ENCODE assay signal across 21 mouse cellular contexts in the genomic region with DNA sequence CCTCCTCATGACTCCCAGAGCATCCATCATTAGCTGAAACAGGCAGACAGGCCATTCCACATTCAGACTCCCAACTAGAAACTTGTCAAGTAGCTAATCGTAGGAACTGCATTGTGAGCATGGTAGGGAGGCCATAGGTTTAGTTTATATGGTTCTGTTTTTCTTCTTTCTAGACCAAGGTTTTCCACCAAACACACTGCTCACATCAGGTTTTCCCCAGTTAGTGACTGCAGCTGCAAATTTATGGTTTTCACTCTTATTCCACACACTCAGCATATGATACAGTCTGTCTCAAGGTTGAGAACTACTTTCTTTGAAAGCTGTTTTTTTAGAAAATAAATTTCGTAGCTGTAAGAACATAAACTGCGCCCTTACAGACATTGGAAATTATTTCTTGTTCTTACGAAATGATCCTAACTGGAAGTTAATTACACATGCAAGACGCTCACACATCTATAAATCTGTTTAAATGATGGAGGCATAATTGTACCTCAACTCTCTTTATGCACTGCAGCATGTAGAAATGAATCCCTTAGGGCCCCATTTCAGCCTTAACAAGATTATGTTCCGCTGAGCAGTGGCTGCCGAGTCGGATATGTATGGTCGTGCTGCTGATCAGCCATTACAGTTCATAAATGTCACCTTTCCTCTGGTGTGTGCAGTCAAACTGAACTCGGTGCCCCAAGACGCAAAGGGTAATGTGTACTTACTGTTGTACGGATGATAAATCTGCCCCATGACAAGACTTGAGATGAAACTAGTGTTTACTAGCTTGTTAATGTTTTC. TPM values are rescaled to one million over a fixed set of nuclear protein-coding genes. Genes with fewer than 3 reads are reported as not detected.
DNase-seq lines count a peak whose midpoint lies in the region; ATAC-seq and TF ChIP-seq lines count a peak whose summit lies in the region.
"Had no signal": no experiment of that assay in that cellular context is flagged by ENCODE, and none has a peak within 500 bp of the region (broad histone marks: within the 10 kb centered on the region; RNA-seq: fewer than 3 reads in every experiment).

No protein-coding gene starts in this region.

- H3K9ac ChIP-seq in hindbrain, embryonic 11.5 days (ENCODE audit: low read depth, low read length), result no peak overlapping the region
- no peak overlapping the region for H3K9ac ChIP-seq in neural tube, embryonic 12.5 days
- H3K9ac ChIP-seq in limb, embryonic 14.5 days (ENCODE audit: low read depth, low read length, severe bottlenecking), result no peak overlapping the region; the same call in 1 of the 2 replicates
- H3K9ac ChIP-seq: embryonic facial prominence, embryonic 12.5 days; forebrain, embryonic 13.5 days; heart, embryonic 13.5 days; intestine, embryonic 15.5 days; liver, embryonic 12.5 days had no signal

- no peaks in the 10 kb centered on the region for H3K27me3 ChIP-seq in hindbrain, embryonic 11.5 days (ENCODE audit: control insufficient read depth, insufficient read depth, low read length)
- no peaks in the 10 kb centered on the region for H3K27me3 ChIP-seq in hindbrain, embryonic 10.5 days (ENCODE audit: insufficient read depth, poor library complexity, severe bottlenecking)
- no peaks in the 10 kb centered on the region for H3K27me3 ChIP-seq in neural tube, embryonic 12.5 days (replicated peaks)
- H3K27me3 ChIP-seq in limb, embryonic 14.5 days (ENCODE audit: control insufficient read depth, insufficient read depth, low read length), result no peaks in the 10 kb centered on the region
- H3K27me3 ChIP-seq: embryonic facial prominence, embryonic 12.5 days; forebrain, embryonic 13.5 days; heart, embryonic 13.5 days; intestine, embryonic 15.5 days; liver, embryonic 12.5 days had no signal

- H3K4me1 ChIP-seq in hindbrain, embryonic 11.5 days (replicated peaks; ENCODE audit: control insufficient read depth, insufficient read depth, low read length), result no peaks in the 10 kb centered on the region
- H3K4me1 ChIP-seq in hindbrain, embryonic 10.5 days (replicated peaks), result no peaks in the 10 kb centered on the region
- no peaks in the 10 kb centered on the region for H3K4me1 ChIP-seq in neural tube, embryonic 12.5 days
- peaks cover 3% of the 10 kb centered on the region; the same call in 1 of the 2 replicates for H3K4me1 ChIP-seq in limb, embryonic 14.5 days (ENCODE audit: control insufficient read depth, insufficient read depth, low read length)
- H3K4me1 ChIP-seq: embryonic facial prominence, embryonic 12.5 days; forebrain, embryonic 13.5 days; intestine, embryonic 15.5 days; liver, embryonic 12.5 days had no signal

- 86% methylated on average over 12 of the region's 12 CpGs for WGBS in hindbrain, embryonic 11.5 days
- WGBS in hindbrain, embryonic 10.5 days, result 92% methylated on average over 12 of the region's 12 CpGs
- 69% methylated on average over 12 of the region's 12 CpGs for WGBS in neural tube, embryonic 12.5 days
- WGBS in limb, embryonic 14.5 days, result 34% methylated on average over 12 of the region's 12 CpGs

- H3K27ac ChIP-seq in hindbrain, embryonic 11.5 days (ENCODE audit: low read depth, low read length), result no peak overlapping the region
- H3K27ac ChIP-seq in hindbrain, embryonic 10.5 days, result no peak overlapping the region
- no peak overlapping the region for H3K27ac ChIP-seq in neural tube, embryonic 12.5 days
- no peak overlapping the region for H3K27ac ChIP-seq in limb, embryonic 14.5 days (replicated peaks; ENCODE audit: low read depth, low read length)
- H3K27ac ChIP-seq: embryonic facial prominence, embryonic 12.5 days; forebrain, embryonic 13.5 days; heart, embryonic 13.5 days; intestine, embryonic 15.5 days; liver, embryonic 12.5 days had no signal

- DNase-seq in hindbrain, embryonic 11.5 days (ENCODE audit: low spot score), result no peak
- DNase-seq in hindbrain, embryonic 10.5 days (ENCODE audit: low spot score), result no peak
- no peak for DNase-seq in neural tube, embryonic 10.5 days (ENCODE audit: extremely low spot score, low spot score)
- DNase-seq in limb, embryonic 14.5 days (ENCODE audit: low spot score), result peak; percentile 57
- no peak for DNase-seq in gastrocnemius, adult 18-20 months (ENCODE audit: low spot score)
- DNase-seq: adrenal gland, postnatal 10 days; cerebellum, adult 11 months; cerebellum, postnatal 10 days; layer of hippocampus, postnatal 36 days; lung, adult 2 months; right cerebral cortex, adult 18-20 months had no signal

- H3K4me2 ChIP-seq in hindbrain, embryonic 11.5 days (replicated peaks; ENCODE audit: low read depth, low read length), result no peak overlapping the region
- no peak overlapping the region for H3K4me2 ChIP-seq in neural tube, embryonic 12.5 days (replicated peaks)
- no peak overlapping the region for H3K4me2 ChIP-seq in limb, embryonic 14.5 days (replicated peaks; ENCODE audit: low read depth, low read length, severe bottlenecking)
- H3K4me2 ChIP-seq: embryonic facial prominence, embryonic 12.5 days; forebrain, embryonic 13.5 days; heart, embryonic 13.5 days; intestine, embryonic 15.5 days; liver, embryonic 12.5 days had no signal

- no peak for TF ChIP-seq POLR2A in limb, embryonic 14.5 days (IDR thresholded peaks at IDR 0.05; ENCODE audit: borderline replicate concordance, extremely low read depth, insufficient read depth, insufficient read length)

- no peak overlapping the region for H3K4me3 ChIP-seq in hindbrain, embryonic 11.5 days (ENCODE audit: low read depth, low read length)
- no peak overlapping the region for H3K4me3 ChIP-seq in hindbrain, embryonic 10.5 days
- H3K4me3 ChIP-seq in neural tube, embryonic 12.5 days, result no peak overlapping the region
- no peak overlapping the region for H3K4me3 ChIP-seq in limb, embryonic 14.5 days (replicated peaks; ENCODE audit: low read length)
- H3K4me3 ChIP-seq: embryonic facial prominence, embryonic 12.5 days; erythroblast, embryonic 14.5 days; forebrain, embryonic 13.5 days; heart, embryonic 13.5 days; intestine, embryonic 15.5 days; liver, embryonic 12.5 days had no signal

- H3K36me3 ChIP-seq in hindbrain, embryonic 11.5 days (ENCODE audit: control insufficient read depth, insufficient read depth, low read length), result peaks cover 9% of the 10 kb centered on the region; the same call in 1 of the 2 replicates
- H3K36me3 ChIP-seq in hindbrain, embryonic 10.5 days, result peaks cover 49% of the 10 kb centered on the region
- peaks cover 35% of the 10 kb centered on the region for H3K36me3 ChIP-seq in neural tube, embryonic 12.5 days
- H3K36me3 ChIP-seq in limb, embryonic 14.5 days (ENCODE audit: control insufficient read depth, insufficient read depth, low read length), result peaks cover 46% of the 10 kb centered on the region

- H3K9me3 ChIP-seq in hindbrain, embryonic 11.5 days (ENCODE audit: control insufficient read depth, low read length), result no peaks in the 10 kb centered on the region
- H3K9me3 ChIP-seq in hindbrain, embryonic 10.5 days, result no peaks in the 10 kb centered on the region
- H3K9me3 ChIP-seq in neural tube, embryonic 12.5 days, result no peaks in the 10 kb centered on the region
- no peaks in the 10 kb centered on the region for H3K9me3 ChIP-seq in limb, embryonic 14.5 days (ENCODE audit: control insufficient read depth, low read length)
- H3K9me3 ChIP-seq: embryonic facial prominence, embryonic 12.5 days; forebrain, embryonic 13.5 days; heart, embryonic 13.5 days; intestine, embryonic 15.5 days; liver, embryonic 12.5 days had no signal

- 0 out of 2 replicates have a peak, but pooled peaks have one; percentile 40 for ATAC-seq in hindbrain, embryonic 11.5 days (ENCODE audit: low FRiP score)
- peak; percentile 54 for ATAC-seq in neural tube, embryonic 12.5 days (ENCODE audit: low FRiP score, low read depth)
- peak; percentile 21; the same call in 1 of the 2 replicates for ATAC-seq in limb, embryonic 14.5 days (ENCODE audit: low FRiP score, low read depth)
- ATAC-seq in granulocyte monocyte progenitor cell, adult 5-6 weeks (replicated peaks; ENCODE audit: poor library complexity, severe bottlenecking), result no peak
- ATAC-seq: activated CD4-positive, CD25-positive, alpha-beta regulatory T cell, adult 4 months; CD4-positive, CD25-positive, alpha-beta regulatory T cell, adult 4 months; forebrain, embryonic 13.5 days; intestine, embryonic 15.5 days; liver, embryonic 12.5 days had no signal

RNA-seq across cellular contexts. Expression of a gene that starts 35.3 kb away (rescaled TPM):
- 129 and 142 TPM in 2 replicates for polyA plus RNA-seq in hindbrain, embryonic 11.5 days (2014; fragmentation: Nextera tagmentation; extraction: Ambion mirVana)
- polyA plus RNA-seq in hindbrain, embryonic 10.5 days (2016; fragmentation: Nextera tagmentation; extraction: Ambion mirVana), result 95.9 and 106 TPM in 2 replicates
- 121 and 122 TPM in 2 replicates for polyA plus RNA-seq in neural tube, embryonic 12.5 days (2016; fragmentation: Nextera tagmentation; extraction: Ambion mirVana)
- 115 and 149 TPM in 2 replicates for polyA plus RNA-seq in limb, embryonic 14.5 days (2012; rRNA removed)
- 118 and 129 TPM in 2 replicates for polyA plus RNA-seq in limb, embryonic 14.5 days (2014; fragmentation: Nextera tagmentation; extraction: Ambion mirVana)
- 71.3 and 92.1 TPM in 2 replicates for total RNA-seq in granulocyte monocyte progenitor cell, adult 5-6 weeks (2014; fragmentation: Nextera tagmentation)
- total RNA-seq in granulocyte monocyte progenitor cell, adult 5-6 weeks (2017), result 63.8 and 70.1 TPM in 2 replicates
- total RNA-seq in gastrocnemius, adult 18-20 months (2021), result 10 to 100 TPM; 32.7 to 34.4 TPM
